ENCODE assay signal across 47 mouse cellular contexts in genomic region chr10:100620040-100620439, GRCm38 (mm10). TPM values are rescaled to one million over a fixed set of nuclear protein-coding genes. Genes with fewer than 3 reads are reported as not detected.
"Had no signal": no experiment of that assay in that cellular context is flagged by ENCODE, and none has a peak within 500 bp of the region (broad histone marks: within the 10 kb centered on the region; RNA-seq: fewer than 3 reads in every experiment).

No protein-coding gene starts in this region.

- H3K4me1 ChIP-seq: limb, embryonic 15.5 days; liver, embryonic 12.5 days; liver, embryonic 13.5 days; liver, embryonic 15.5 days; lung, embryonic 15.5 days; megakaryocyte, embryonic 14.5 days; midbrain, embryonic 10.5 days; midbrain, embryonic 12.5 days; midbrain, embryonic 13.5 days; midbrain, embryonic 15.5 days had no signal

- H3K36me3 ChIP-seq: limb, embryonic 10.5 days; limb, embryonic 12.5 days; limb, embryonic 13.5 days; limb, embryonic 15.5 days; liver, embryonic 12.5 days; liver, embryonic 13.5 days; liver, embryonic 15.5 days; lung, embryonic 15.5 days; midbrain, embryonic 10.5 days; midbrain, embryonic 12.5 days; midbrain, embryonic 13.5 days; midbrain, embryonic 15.5 days had no signal

- H3K27ac ChIP-seq: left cerebral cortex, adult 2 months; limb, embryonic 10.5 days; limb, embryonic 12.5 days; limb, embryonic 13.5 days; limb, embryonic 15.5 days; liver, embryonic 12.5 days; liver, embryonic 13.5 days; liver, embryonic 14.5 days; liver, embryonic 15.5 days; lung, embryonic 15.5 days; macrophage; midbrain, embryonic 10.5 days; midbrain, embryonic 12.5 days; midbrain, embryonic 13.5 days; midbrain, embryonic 15.5 days had no signal

- H3K4me3 ChIP-seq: left cerebral cortex, adult 2 months; limb, embryonic 10.5 days; limb, embryonic 12.5 days; limb, embryonic 13.5 days; limb, embryonic 15.5 days; liver, embryonic 12.5 days; liver, embryonic 13.5 days; liver, embryonic 15.5 days; lung, embryonic 15.5 days; megakaryocyte, embryonic 14.5 days; midbrain, embryonic 10.5 days; midbrain, embryonic 12.5 days; midbrain, embryonic 13.5 days; midbrain, embryonic 15.5 days; myocyte had no signal

- DNase-seq: left cerebral cortex, postnatal 4 days; liver; liver, embryonic 13.5 days; liver, postnatal 0 days; lung, adult 18-20 months; lung, adult 2 months; lung, embryonic 14.5 days; lung, postnatal 10 days; lung, postnatal 14 days; lung, postnatal 36 days; lung, postnatal 4 days; midbrain, embryonic 14.5 days had no signal

- H3K27me3 ChIP-seq: limb, embryonic 12.5 days; limb, embryonic 13.5 days; limb, embryonic 15.5 days; liver, embryonic 12.5 days; liver, embryonic 13.5 days; liver, embryonic 15.5 days; lung, embryonic 15.5 days; megakaryocyte, embryonic 14.5 days; midbrain, embryonic 12.5 days; midbrain, embryonic 13.5 days; midbrain, embryonic 15.5 days had no signal

RNA-seq across cellular contexts. Expression of gene 1700017N19Rik, which starts 29.8 kb away (rescaled TPM):
- total RNA-seq: left cerebral cortex, adult 18-20 months; left cerebral cortex, adult 2 months; left cerebral cortex, adult 8-10 months; left cerebral cortex, postnatal 10 days; left cerebral cortex, postnatal 14 days; left cerebral cortex, postnatal 25 days; left cerebral cortex, postnatal 36 days; left cerebral cortex, postnatal 4 days; liver, adult 2 months; megakaryocyte progenitor cell, adult 5-6 weeks; megakaryocyte, adult 5-6 weeks; megakaryocyte-erythroid progenitor cell, adult 5-6 weeks; midbrain, postnatal 0 days; monocyte, adult 5-6 weeks had no signal
- polyA plus RNA-seq: limb, embryonic 10.5 days; limb, embryonic 11.5 days; limb, embryonic 12.5 days; limb, embryonic 13.5 days; limb, embryonic 14.5 days; limb, embryonic 15.5 days; liver, adult 2 months; liver, embryonic 11.5 days; liver, embryonic 12.5 days; liver, embryonic 13.5 days; liver, embryonic 14.5 days; liver, embryonic 15.5 days; liver, embryonic 16.5 days; liver, postnatal 0 days; lung, adult 2 months; lung, embryonic 14.5 days; lung, embryonic 15.5 days; lung, embryonic 16.5 days; lung, postnatal 0 days; macrophage; midbrain, embryonic 10.5 days; midbrain, embryonic 11.5 days; midbrain, embryonic 12.5 days; myocyte had no signal
